Mouse (Mus musculus): ENCODE measurements around the gene Sh3bp2.
A peak's percentile ranks its signal among the peaks of the same experiment; 100 is the strongest.
"Not testable (repeated sequence)": the region's sequence is repeated elsewhere in the genome, so short reads cannot be mapped to it uniquely, and the experiment has no call there.

Gene Sh3bp2

GRCm38 (mm10) chr5:34527352-34527751 is 1.7 kb downstream of the Sh3bp2 start:
- DNase-seq: no peak

GRCm38 (mm10) chr5:34528724-34529123 is 3.1 kb downstream of the Sh3bp2 start:
- no peak for DNase-seq

GRCm38 (mm10) chr5:34530116-34530515 is 4.5 kb downstream of the Sh3bp2 start:
- DNase-seq: no peak

- no peak for DNase-seq
Measured at GRCm38 (mm10) chr5:34530687-34531086, 5.0 kb downstream of the Sh3bp2 start.

- DNase-seq: no peak
Measured at GRCm38 (mm10) chr5:34533066-34533465, 7.4 kb downstream of the Sh3bp2 start.

GRCm38 (mm10) chr5:34533820-34534219 is 8.2 kb downstream of the Sh3bp2 start:
- peak; percentile 64 for DNase-seq

- DNase-seq: no peak
Measured at GRCm38 (mm10) chr5:34534776-34535581, 9.3 kb downstream of the Sh3bp2 start.

GRCm38 (mm10) chr5:34535831-34536230 is 10.2 kb downstream of the Sh3bp2 start:
- DNase-seq: no peak

GRCm38 (mm10) chr5:34538079-34538478 is 12.4 kb downstream of the Sh3bp2 start:
- DNase-seq: no peak

GRCm38 (mm10) chr5:34538527-34538926 is 12.9 kb downstream of the Sh3bp2 start:
- no peak for DNase-seq

- no peak for DNase-seq
Measured at GRCm38 (mm10) chr5:34539121-34539520, 13.5 kb downstream of the Sh3bp2 start.

GRCm38 (mm10) chr5:34542166-34542565 is 16.5 kb downstream of the Sh3bp2 start:
- no peak for DNase-seq

GRCm38 (mm10) chr5:34543114-34543513 is 17.5 kb downstream of the Sh3bp2 start:
- no peak for DNase-seq

GRCm38 (mm10) chr5:34547410-34547809 is 21.8 kb downstream of the Sh3bp2 start:
- no peak for DNase-seq

GRCm38 (mm10) chr5:34549135-34549482 is 23.5 kb downstream of the Sh3bp2 start:
- DNase-seq: no peak

GRCm38 (mm10) chr5:34549483-34550221 is 24.0 kb downstream of the Sh3bp2 start:
- no peak for DNase-seq

- DNase-seq: no peak
Measured at GRCm38 (mm10) chr5:34550251-34550650, 24.6 kb downstream of the Sh3bp2 start.

- no peak for DNase-seq
Measured at GRCm38 (mm10) chr5:34551821-34552220, 26.2 kb downstream of the Sh3bp2 start.

- DNase-seq: no peak
Measured at GRCm38 (mm10) chr5:34563854-34564253, 38.2 kb downstream of the Sh3bp2 start.

GRCm38 (mm10) chr5:34564291-34564690 is 38.7 kb downstream of the Sh3bp2 start:
- no peak for DNase-seq

- DNase-seq: peak; percentile 52
Measured at GRCm38 (mm10) chr5:34565545-34566283, 40.1 kb downstream of the Sh3bp2 start.

GRCm38 (mm10) chr5:34571551-34571950 is 45.9 kb downstream of the Sh3bp2 start:
- no peak for DNase-seq

- not testable (repeated sequence) for DNase-seq
Measured at GRCm38 (mm10) chr5:34572568-34572967, 46.9 kb downstream of the Sh3bp2 start.

All from right cerebral cortex, adult 18-20 months (tissue).